Mouse (Mus musculus): ENCODE measurements at regions not wholly inside any gene's neighbourhood (a gene's known extent, or its start where the extent isn't known, plus 50 kb on each side); places are given as distances from the start of the nearest gene placed in this dataset.
"Not testable (repeated sequence)": the region's sequence is repeated elsewhere in the genome, so short reads cannot be mapped to it uniquely, and the experiment has no call there.

DNA sequence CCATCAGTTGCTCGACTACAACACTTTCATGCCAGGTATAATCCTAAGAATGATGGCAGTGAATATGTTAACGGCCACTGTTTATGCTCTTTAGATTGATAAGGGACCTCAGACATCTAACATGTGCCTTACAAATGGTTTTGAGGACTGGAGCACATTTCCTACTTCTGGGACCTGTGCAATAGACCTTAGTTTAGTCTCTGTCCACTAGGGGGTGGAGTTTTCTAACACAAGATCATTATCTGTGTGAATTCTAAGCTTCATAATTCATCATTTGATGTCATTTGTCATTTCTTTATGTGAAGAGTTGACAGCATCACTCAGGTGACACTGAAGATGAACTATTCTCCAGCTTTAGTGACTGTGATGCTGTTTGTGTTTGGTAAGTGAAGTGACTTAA, 142.6 kb upstream of the Olfr1507 start:
- Histone ChIP-seq H3K27me3 (no peaks in the 10 kb centered on the region), H3K36me3 (no peaks in the 10 kb centered on the region), H3K9me3 (0 out of 2 replicates have a peak, but pooled peaks cover 3% of the 10 kb centered on the region), H3K4me2 (replicated peaks) (no peak overlapping the region), H3K4me1 (no peaks in the 10 kb centered on the region), H3K4me3 (no peak overlapping the region), H3K9ac (no peak overlapping the region), H3K27ac (no peak overlapping the region)
- ATAC-seq (ENCODE audit: insufficient number of reproducible peaks, insufficient read depth, low FRiP score, low TSS enrichment): no peak
- WGBS: 79% methylated on average over 2 of the region's 2 CpGs

DNA sequence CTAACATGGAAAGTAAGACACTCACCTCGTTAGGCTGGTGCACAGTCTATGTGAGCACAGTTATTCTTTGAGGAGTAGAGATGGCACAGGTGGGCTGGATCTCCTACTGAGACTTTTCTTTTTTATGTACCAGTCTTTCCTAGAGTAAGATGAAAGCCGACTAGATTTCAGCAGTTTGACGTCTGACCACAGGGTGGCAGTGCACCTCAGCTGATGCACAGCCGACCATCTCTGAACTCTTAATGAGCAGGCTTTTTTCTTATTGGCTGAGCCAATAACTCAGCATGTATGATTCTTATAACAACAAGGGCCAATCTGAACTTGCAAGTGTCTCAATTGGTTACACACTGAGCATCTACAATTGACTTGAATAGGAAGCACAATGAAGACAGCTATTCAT, 126.6 kb upstream of the Olfr1507 start:
- no peak for ATAC-seq (ENCODE audit: insufficient number of reproducible peaks, insufficient read depth, low FRiP score, low TSS enrichment)
- Histone ChIP-seq H3K4me1 (no peaks in the 10 kb centered on the region), H3K9me3 (0 out of 2 replicates have a peak, but pooled peaks cover 4% of the 10 kb centered on the region), H3K27me3 (no peaks in the 10 kb centered on the region), H3K27ac (no peak overlapping the region), H3K36me3 (no peaks in the 10 kb centered on the region), H3K4me2 (replicated peaks) (no peak overlapping the region), H3K4me3 (no peak overlapping the region), H3K9ac (no peak overlapping the region)
- WGBS: 37% methylated on average over 4 of the region's 4 CpGs

DNA sequence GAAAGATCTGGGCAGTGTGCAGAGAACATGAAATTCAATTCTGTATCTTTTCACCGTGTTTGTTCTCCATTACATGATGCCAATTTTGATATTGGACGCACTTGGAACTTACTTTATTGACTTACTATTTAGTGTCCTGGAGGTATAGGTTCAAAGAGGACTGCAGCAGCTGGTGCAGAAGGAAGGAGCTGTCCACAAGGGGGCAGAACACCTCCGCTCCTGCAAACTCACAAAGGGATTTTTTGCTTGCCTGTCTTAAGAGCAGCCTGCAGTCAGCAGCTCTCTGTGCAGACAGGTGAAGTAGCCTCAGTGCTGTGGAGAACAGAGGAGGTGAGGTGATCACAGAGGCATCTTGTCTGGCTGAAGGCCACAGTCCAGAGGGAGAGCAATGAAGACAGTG, 84.8 kb upstream of the Olfr1507 start:
- Histone ChIP-seq H3K36me3 (no peaks in the 10 kb centered on the region), H3K9ac (no peak overlapping the region), H3K27me3 (no peaks in the 10 kb centered on the region), H3K27ac (no peak overlapping the region), H3K4me1 (no peaks in the 10 kb centered on the region), H3K9me3 (no peaks in the 10 kb centered on the region), H3K4me2 (replicated peaks) (no peak overlapping the region), H3K4me3 (no peak overlapping the region)
- 43% methylated on average over 3 of the region's 3 CpGs for WGBS
- ATAC-seq (ENCODE audit: insufficient number of reproducible peaks, insufficient read depth, low FRiP score, low TSS enrichment): no peak

DNA sequence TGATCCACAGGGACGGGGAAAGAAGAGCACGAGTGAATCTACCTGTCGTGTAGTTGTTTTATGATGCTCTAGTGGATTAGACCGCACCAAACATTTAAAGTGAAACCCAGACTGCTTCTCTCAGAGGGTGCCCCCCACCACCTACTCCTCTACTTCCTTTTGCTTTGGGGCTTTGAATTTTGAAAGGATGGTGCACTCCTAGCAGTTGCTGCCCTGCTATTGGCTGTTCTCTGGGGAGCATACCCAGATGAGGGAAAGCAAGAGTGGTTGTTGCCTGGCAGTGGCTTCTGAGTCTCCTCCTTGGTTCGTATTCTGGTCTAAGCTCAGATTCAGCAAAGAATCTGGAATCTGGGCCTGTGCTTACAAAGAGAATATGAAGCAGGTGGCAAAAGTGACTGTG, 71.4 kb upstream of the Olfr1507 start:
- Histone ChIP-seq H3K4me1 (no peaks in the 10 kb centered on the region), H3K9me3 (0 out of 2 replicates have a peak, but pooled peaks cover 3% of the 10 kb centered on the region), H3K4me2 (replicated peaks) (no peak overlapping the region), H3K9ac (no peak overlapping the region), H3K27ac (no peak overlapping the region), H3K4me3 (no peak overlapping the region), H3K27me3 (no peaks in the 10 kb centered on the region), H3K36me3 (no peaks in the 10 kb centered on the region)
- 75% methylated on average over 5 of the region's 5 CpGs for WGBS
- ATAC-seq (ENCODE audit: insufficient number of reproducible peaks, insufficient read depth, low FRiP score, low TSS enrichment): no peak

DNA sequence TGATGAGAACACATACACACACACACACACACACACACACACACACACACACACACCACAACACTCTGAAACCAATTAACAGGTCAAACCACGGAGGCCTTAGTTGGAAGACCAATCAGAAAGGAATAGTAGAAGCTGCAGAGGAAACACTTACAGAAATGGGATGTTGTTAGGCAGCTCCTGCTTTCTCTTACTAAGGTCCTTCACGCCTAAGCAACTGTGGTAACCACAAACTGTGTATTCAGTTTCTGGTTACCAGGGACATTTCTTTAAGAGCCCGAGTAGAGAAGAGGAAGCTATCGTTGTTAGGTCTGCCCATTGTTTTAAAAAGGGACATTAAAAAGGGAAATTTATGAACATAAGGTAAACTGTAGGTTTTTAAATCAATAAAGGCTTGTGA, 70.1 kb upstream of the Olfr1507 start:
- Histone ChIP-seq H3K4me3 (no peak overlapping the region), H3K9ac (no peak overlapping the region), H3K4me2 (replicated peaks) (no peak overlapping the region), H3K27ac (no peak overlapping the region), H3K9me3 (0 out of 2 replicates have a peak, but pooled peaks cover 3% of the 10 kb centered on the region), H3K4me1 (no peaks in the 10 kb centered on the region), H3K36me3 (no peaks in the 10 kb centered on the region), H3K27me3 (no peaks in the 10 kb centered on the region)
- no peak for ATAC-seq (ENCODE audit: insufficient number of reproducible peaks, insufficient read depth, low FRiP score, low TSS enrichment)
- 67% methylated on average over 4 of the region's 4 CpGs for WGBS

DNA sequence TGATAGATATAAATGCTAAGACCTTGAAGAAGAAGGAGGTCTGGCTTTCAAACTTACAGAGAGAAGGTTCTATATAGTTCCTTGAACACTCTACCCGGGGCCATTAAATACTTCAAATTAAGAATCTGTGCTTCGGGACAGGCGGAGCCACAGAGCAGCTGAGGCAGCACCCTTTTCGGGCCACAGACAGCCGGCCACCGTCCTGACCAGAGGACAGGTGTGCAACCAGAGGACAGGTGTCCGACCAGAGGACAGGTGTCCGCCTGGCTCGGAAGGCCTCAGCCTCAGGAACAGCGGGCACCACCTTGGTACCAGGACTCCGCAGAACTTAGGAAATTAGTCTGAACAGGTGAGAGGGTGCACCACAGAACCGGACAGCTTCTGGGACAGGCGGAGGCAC, 60.8 kb upstream of the Olfr1507 start:
- not testable (repeated sequence) for H3K4me2 ChIP-seq (replicated peaks); H3K9ac ChIP-seq; ATAC-seq (ENCODE audit: insufficient number of reproducible peaks, insufficient read depth, low FRiP score, low TSS enrichment); H3K27me3 ChIP-seq; H3K4me3 ChIP-seq; H3K9me3 ChIP-seq; H3K4me1 ChIP-seq; H3K27ac ChIP-seq; H3K36me3 ChIP-seq
- 94% methylated on average over 13 of the region's 13 CpGs for WGBS

DNA sequence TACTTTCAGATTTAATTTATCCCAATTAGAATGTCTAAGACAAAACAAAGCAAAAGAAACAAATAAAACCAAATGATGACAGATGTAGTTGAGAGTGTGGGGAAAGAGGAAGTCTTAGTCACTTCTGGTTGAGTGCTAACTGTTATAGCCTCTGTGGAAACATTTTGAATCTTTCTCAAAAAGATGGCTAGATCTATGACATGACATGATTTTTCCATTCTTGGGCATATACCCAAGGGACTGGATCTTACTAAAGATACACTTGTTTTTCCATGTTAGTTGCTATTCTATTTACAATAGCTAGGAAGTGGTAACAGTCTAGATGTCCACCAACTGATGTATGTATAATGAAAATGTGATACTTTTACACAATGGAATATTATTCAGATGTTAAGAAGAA, 57.9 kb upstream of the Olfr1507 start:
- Histone ChIP-seq H3K9ac (no peak overlapping the region), H3K4me3 (no peak overlapping the region), H3K4me2 (replicated peaks) (no peak overlapping the region), H3K36me3 (no peaks in the 10 kb centered on the region), H3K27me3 (no peaks in the 10 kb centered on the region), H3K9me3 (no peaks in the 10 kb centered on the region), H3K4me1 (no peaks in the 10 kb centered on the region), H3K27ac (no peak overlapping the region)
- ATAC-seq (ENCODE audit: insufficient number of reproducible peaks, insufficient read depth, low FRiP score, low TSS enrichment): no peak

DNA sequence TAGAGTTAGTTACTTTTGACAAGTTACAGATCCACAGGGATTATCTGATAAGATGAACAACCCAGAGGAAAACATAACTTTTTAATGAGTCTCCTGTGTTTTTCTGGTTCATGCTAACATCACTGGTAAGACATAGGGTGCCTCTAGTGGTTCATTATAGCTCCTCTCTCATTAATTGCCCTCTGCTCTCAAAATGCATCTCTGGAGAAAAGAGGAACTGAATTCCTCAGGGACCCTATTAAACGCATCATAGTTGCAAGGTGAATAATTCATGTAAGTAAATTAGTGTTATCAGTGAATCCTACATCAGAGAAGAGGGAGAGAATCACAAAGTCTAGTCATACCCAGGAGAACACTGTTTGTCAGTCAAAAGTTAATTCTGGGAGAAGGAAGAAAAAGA, 52.4 kb upstream of the Olfr1507 start:
- no peaks in the 10 kb centered on the region for H3K9me3 ChIP-seq
- WGBS: 57% methylated on average over 1 of the region's 1 CpGs
- no peak for ATAC-seq (ENCODE audit: insufficient number of reproducible peaks, insufficient read depth, low FRiP score, low TSS enrichment)
- no peak overlapping the region for H3K4me2 ChIP-seq (replicated peaks)
- H3K36me3 ChIP-seq: no peaks in the 10 kb centered on the region
- no peak overlapping the region for H3K9ac ChIP-seq
- no peak overlapping the region for H3K4me3 ChIP-seq
- H3K27ac ChIP-seq: no peak overlapping the region
- H3K27me3 ChIP-seq: no peaks in the 10 kb centered on the region
- no peaks in the 10 kb centered on the region for H3K4me1 ChIP-seq

Measured in embryonic facial prominence, embryonic 12.5 days (tissue).